Mouse (Mus musculus): ENCODE results near the gene Gm29776. TPM values are rescaled to one million over a fixed set of nuclear protein-coding genes. Genes with fewer than 3 reads are reported as not detected.

The Gm29776 gene
- total RNA-seq, 2 experiments from 2014 or later, result 0.11 TPM

DNA sequence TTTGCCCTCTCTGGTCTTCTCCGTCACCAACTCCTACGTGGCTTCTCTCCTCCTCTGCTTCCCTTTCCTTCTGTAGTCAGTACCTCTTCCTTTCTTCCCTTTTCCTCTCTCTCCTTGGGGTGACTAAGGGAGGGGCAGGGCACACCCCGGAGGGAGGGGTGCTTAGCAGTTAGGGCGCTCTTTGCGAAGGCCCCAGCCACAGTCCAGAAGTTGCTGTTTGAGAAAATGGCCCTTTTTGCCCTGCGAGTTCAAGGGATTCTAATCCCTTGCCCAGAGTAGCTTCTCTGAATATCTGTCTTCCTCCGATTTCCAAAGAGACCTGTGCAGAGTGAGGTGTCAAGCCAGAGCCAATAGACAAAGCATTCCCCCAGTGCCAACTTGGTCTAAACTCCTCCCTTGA, 13.4 kb upstream of the Gm29776 start, which contains the start of gene Cebpe:
Gene Cebpe (minus strand): TSS at position 101 of the 400 bp plus-strand sequence.
- no peak for DNase-seq (ENCODE audit: low spot score in 2 of 2)

DNA sequence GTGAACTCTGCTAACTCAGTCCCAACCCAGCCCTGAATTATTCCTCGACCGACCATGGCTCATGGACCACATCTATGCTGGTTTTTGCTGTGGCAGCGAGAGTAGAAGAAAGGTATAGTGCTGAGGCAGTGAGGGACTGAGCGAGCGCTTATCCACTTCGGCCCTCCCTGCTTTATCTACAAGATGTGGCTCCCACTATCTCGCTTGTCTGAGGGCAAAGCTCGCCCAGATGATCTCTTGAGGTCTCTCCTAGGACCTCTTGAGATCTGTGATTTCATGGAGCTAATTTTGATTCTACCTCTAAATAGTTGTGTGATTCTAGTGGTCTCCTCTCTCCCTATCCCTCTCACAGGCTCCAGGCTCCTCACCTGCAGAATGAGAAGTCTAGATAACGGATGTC, 10.4 kb upstream of the Gm29776 start:
- no peak for DNase-seq (ENCODE audit: low spot score in 2 of 2)

DNA sequence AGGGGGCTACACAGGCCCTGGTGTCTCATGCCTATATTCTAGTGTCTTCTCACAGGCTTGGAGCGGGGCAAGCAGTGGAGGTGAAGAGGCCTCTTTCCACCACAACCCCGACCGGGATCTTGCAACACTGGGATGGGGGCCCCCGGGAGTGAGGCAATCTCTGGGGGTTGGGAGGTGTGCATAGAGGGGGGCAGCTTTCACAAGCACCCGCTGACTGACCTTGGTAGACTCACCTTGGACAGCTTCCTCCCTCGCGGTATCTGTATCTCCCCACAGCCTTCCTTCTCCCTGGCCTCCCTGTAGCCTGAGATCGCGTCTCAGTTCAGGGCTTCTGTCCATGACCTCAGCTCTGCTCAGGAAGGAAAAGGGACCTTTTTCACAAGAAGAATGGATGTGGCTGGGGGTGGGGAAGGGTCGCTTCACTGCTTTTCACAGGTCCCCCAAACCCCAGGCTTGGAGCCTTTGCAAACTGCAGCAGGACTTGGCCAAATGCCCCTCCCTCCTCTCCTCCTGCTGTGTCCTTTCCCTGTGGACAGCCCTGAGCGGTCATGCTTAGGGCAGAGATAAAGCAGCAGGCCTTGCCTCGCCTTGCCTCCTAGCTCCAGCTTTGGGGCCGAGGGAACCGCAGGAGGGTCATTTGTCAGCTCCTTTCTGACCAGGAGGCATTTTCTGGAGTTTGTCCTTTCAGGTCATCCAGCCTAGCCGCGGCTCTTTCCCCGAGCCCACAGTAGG, 8.1 kb upstream of the Gm29776 start:
- no peak for DNase-seq (ENCODE audit: low spot score in 2 of 2)

DNA sequence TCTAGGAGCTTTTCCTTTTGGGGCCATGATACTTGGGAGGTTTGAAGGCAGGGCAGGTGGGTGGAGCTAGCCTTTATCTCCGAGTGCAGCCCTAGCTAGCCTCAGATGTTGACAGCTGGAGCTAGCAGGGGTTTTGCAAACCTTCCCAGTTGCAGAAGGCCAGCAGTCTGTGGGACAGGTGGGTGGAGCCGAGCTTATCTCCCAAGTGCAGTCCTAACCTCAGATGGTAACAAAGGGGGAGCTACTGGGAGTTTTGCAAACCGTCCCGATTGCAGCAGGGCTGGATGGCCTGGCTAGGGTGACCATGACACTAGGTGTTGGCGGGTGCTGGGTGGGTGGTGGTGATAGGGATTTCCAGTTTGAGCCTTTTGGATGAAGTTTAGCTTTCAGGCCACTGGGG, 7.2 kb upstream of the Gm29776 start:
- DNase-seq (ENCODE audit: low spot score in 2 of 2), result no peak

DNA sequence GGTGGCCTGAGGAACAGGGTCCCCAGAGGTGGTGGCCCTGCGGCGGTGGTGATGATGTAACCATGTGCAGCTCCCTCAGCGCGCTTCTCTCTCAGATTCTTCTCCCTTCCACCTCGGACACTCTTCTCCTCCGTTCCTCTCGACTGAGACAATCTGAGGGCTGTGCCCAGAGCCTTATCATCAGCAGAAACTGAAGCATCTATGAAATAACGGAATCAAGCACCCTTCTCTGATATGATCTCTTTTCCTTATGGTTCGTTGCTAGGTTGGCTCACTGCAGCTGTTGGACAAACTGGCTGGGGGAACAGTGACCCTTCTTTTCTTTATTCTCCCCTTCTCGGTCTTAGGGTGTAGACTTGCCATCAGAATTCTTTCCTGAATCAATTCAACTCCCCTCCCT, 4.6 kb upstream of the Gm29776 start:
- no peak for DNase-seq (ENCODE audit: low spot score in 2 of 2)

DNA sequence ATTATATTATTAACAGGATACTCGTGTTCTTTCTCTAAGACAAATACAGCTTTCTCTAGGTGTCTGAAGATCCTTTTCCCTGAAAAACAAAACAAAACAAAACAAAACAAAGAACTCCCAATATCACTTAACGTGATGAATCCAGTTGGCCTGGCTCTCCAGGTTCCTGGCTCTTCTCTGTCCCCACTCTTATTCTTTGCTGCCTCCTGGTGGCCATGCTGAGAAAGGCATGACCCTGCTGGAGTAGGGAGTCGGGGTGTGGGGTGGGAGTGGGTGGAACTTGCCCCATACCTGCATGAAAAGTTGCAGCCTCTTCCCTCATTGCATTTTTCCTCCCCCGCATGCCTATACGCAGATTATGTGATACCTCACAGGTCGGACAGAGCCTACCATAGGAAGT, 2.7 kb upstream of the Gm29776 start:
- peak; percentile 57 to 76 for DNase-seq (ENCODE audit: low spot score in 2 of 2)

DNA sequence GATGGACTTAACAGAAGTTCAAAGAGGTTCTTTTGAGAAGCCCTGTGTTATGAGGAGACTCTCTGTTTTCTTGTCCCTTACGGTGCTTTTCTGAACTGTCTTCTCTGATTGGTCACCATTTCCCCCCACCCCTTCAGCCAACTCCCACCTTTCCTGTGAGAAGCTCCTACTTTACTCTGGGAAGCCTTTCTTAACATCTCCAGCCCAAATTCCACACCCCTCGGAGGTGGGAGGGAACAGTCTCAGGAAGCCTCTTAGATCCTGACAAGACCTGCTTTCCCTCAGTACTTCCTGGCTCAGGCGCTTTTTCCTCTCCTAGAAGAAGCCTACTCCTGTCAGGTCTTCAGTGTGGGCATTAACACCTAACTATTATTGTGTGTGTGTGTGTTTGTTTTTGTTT, 953 bp upstream of the Gm29776 start:
- no peak for DNase-seq (ENCODE audit: low spot score in 2 of 2)

DNA sequence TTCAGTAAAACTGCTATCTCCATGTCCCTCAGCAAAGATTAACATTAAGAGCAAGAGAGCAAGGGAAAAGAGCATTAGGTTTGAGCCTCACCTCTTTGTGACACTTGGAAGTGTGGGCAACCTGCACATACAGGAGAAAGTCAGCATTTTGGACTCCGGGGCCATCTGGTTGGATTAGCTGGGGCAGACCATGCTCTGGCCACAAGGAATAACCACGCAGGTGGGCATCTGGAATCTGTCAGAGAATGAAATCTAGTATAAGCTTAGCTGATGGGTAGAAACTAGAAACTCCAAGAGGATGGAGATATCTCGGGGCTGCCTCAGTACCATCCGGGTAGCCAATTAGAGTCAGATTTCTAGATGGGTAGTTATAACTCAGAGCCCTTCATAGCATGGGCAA, 1.9 kb downstream of the Gm29776 start:
- DNase-seq (ENCODE audit: low spot score in 2 of 2), result no peak

DNA sequence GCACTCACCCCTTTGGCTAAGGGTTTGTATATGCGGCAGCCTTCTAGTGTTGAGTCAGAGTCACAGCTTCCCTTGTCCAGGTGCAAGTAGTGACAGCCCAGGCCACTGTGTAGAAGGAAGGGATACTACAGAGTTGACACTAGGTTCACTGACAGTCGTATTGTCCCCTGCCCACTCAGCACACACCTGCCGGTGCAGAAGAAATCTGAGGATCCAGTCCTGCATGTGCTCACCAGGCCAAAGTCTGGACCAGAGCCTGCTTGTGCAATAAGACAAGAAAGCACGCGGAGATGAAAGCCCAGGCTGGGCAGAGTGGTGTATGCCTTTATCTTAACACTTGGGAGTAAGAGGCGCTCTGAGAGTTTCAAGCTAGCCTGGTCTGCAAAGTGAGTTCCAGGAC, 3.6 kb downstream of the Gm29776 start:
- no peak for DNase-seq (ENCODE audit: low spot score in 2 of 2)

DNA sequence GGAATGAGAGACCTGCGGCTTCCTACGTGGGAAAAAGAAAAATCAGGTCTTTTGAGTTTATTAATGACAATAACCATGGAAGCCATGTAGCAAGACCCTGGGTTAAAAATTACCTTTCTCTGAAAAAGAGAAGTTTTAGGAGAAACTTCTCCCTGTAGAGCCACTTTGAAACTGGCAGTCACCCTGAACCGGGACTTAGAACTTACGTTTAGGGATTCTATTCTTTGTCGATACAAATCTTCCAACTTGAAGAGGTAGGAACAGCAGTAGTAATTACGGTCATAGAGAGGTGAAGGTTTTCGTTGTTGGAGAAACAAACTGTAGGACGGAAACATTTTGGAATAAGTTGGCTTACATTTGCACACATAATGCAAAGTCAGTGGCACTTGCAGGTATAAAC, 11.4 kb downstream of the Gm29776 start:
- DNase-seq (ENCODE audit: low spot score in 2 of 2), result no peak

DNA sequence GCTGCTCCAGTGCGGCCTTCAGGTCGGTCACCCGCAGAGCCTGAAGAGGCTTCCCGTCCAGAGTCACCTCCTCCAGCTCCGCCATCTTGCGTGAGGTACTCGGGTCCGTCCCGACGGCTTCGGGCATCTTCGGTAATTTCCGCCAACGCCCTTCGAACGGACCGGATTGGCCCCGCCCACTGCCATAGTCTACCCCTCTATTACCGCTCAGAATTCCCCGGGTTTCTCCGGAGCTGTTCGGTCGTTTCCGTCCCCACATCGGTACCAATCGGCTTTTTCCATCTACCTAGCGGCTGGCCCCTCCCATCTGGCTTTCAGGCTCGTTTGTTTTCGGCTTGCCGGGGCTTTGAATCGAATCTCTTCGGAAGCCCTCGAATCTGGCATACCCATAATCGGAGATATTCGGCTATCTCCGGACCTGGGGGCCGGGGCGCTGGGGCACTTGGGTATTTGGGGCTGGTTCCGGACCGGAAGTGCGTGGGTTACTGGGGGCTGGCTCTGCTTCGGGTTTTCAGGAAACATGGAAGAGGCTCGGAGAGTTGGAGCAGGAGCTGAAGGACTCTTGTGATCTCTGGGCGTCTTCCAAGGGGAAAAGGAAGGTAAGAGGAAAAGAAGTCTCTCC, 12.0 kb downstream of the Gm29776 start, which contains the start of gene Acin1:
Gene Acin1 (minus strand): TSS at position 410 of the 622 bp plus-strand sequence.
- peak; percentile 100 for DNase-seq (ENCODE audit: low spot score in 2 of 2)

DNA sequence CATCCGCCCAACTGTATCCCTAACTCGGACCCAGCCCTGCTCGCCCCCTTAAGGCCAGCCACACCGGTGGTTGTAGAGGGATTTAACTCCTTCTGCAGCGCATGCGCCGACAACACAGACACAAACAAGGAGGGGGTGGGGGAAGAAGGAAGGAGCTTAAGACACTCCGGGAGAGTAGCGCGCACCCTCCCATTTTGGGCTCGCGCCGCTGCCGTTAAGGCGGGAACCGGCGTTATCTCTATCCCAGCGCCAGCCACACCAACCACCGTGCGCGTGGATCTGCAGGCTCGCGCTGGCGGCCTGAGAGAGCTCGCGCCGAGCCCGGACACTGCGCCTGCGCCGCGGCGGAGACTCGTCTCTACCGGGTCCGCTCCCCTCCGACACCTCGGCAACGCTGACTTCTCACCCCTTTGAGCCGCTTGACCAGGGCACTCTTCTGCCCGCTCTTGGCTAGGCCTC, 12.5 kb downstream of the Gm29776 start, which contains the start of gene 1700123O20Rik:
Gene 1700123O20Rik (plus strand): TSS at position 154 of the 459 bp plus-strand sequence.
- peak in 1 of 2 experiments; percentile 66 for DNase-seq (ENCODE audit: low spot score in 2 of 2)

DNA sequence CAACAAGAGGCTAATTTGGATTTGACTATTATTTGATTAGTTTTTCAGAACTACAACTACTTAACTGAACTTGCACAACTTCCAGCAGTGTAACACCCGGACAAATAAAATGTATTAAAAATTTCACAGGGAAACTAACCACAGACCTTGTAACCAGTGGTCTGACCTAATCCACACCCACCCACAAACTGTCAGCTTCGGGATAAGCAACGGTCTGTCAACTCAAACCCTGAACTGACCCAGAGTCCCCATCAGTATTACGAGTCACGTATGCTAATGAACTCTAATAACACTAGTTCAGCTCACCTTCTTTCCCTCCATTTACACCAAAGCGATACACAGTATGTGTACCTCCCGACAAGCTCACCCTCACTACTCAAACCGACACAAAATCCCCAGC, 13.2 kb downstream of the Gm29776 start:
- DNase-seq (ENCODE audit: low spot score in 2 of 2), result no peak

DNA sequence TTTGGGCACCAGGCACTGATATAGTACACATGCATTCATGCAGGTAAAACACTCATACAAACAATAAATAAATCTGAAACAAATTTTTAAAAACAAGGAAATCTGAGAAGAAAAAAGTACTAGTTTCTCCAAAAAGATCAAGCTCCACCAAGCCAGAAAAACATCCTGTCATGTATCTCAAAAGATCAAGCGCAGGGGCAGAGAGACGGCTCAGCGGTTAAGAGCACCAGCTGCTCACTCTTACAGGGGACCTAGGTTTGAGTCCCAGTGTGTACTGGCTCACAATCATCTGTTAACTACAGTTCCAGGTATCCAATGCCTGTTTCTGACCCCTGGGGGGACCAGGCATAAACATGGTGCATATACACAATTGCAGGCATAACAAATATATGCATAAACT, 16.2 kb downstream of the Gm29776 start:
- DNase-seq (ENCODE audit: low spot score in 2 of 2), result no peak

DNA sequence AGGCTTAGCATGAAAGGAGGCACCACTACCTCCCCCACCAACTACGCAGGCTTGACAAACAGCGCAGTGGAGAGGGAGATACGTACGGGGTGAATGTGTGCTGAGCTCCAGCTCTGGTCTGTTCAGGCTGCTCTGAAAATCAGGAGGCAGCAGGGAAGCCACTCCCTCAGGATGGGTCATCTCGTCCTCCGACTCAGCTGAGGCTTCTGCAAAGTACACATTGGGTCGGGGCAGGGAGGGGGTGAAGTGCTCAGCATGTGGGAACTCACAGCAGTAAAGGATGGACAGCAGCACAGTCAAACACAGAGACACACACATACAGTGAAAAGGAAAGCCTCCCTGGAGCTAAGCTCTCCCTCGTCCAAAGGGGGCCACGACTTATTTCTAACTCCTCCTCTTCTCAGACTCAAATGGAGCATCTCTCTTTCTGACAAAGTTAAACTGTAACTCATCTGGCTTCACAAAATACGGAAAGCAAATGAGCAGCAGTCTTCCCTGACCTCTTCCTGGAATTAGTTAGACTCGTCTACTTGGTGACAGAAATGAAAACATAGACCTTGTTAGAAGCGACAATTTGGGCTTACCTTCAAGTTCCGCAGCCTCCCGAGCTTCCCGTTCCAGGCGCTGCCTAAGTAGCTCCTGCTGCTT, 19.9 kb downstream of the Gm29776 start:
- no peak for DNase-seq (ENCODE audit: low spot score in 2 of 2)

DNA sequence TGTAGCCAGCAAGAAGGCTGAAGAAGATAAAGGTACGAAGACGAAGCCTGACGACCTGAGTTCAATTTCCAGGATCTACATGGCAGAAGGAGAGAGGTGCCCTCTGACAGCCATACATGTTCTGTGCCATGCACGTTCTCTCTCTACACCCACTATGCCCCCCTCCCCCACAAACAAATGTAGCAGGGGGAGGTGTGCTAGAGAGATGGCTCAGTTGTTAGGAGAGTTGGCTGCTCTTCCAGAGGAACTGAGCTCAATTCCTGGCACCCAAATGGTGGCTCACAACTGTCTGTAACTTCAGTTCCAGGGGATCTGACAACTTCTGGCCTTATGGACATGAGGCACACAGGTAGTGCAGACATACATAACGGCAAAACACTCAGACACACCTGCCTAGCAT, 22.3 kb downstream of the Gm29776 start:
- no peak for DNase-seq (ENCODE audit: low spot score in 2 of 2)

DNA sequence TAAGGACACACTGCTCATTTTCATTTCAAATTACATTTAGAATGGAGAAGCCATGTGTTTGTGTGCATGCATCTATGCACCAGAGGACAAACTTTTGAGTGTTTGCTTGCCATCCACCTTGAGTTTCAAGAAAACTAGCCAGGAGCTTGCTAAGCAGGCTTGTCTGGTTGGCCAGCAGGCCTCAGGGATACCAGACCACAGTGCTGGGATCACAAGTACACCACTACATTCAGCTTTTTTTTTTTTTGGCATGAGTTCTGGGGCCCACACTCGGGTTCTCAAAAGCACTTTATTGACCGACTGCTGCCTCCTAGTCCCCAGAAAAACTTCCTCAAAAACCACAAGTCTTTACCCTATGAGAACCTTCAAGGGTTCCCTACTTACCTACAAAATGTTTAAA, 24.3 kb downstream of the Gm29776 start:
- no peak for DNase-seq (ENCODE audit: low spot score in 2 of 2)

DNA sequence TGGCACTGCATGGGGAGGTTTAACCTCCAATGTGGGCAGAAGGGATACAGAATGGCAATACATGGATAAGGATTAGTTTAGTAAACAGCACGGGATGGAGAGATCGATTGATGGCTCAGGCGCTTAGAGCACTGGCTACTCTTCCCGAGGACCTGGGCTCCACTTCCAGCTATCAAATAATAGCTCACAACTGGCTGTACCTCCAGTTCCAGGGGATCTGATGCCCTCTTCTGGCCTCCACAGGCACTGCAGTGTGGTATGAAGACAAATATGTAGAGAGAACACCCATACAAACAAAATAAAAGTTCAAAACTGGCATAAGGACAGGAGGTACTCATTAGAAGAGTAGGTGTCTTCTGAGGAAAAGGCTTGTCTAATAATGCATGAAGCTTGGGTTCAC, 29.3 kb downstream of the Gm29776 start:
- peak in 1 of 2 experiments; percentile 30 for DNase-seq (ENCODE audit: low spot score in 2 of 2)

DNA sequence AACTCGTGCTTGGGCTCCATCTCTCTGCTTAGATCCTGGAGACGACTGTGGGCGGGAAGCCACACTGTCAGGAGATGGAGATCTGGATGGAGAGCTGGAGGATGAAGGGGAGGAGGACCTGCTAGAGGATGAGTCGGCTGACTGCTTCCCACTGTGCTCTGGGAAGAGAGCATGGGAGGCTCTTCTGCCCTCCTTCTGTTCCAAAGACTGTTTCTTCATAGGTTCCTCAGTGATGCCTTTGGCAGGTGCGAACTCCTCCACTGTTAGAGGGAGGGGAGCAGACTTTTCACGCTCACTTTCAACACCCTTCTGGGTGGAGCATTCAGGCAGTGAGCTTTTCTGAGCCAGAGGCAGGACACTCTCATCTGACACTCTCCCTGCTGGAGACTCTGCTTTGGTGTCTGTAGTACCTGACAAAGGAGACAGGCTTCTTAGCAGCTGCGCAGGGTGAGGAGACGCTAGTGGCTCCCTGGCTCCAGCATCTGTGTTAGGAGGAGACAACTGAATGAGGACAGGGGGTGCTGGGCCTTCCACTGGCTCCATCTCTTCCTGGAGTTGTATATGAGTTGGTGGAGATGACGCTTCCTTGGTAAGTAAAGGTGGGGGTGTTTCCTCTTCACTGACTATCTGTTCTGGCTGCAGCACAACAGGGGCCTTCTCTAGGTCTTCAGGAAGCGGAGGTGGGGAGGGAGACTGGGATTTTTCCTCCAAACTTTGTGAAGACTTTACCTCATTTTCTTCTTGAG, 34.0 kb downstream of the Gm29776 start:
- DNase-seq (ENCODE audit: low spot score in 2 of 2), result no peak

DNA sequence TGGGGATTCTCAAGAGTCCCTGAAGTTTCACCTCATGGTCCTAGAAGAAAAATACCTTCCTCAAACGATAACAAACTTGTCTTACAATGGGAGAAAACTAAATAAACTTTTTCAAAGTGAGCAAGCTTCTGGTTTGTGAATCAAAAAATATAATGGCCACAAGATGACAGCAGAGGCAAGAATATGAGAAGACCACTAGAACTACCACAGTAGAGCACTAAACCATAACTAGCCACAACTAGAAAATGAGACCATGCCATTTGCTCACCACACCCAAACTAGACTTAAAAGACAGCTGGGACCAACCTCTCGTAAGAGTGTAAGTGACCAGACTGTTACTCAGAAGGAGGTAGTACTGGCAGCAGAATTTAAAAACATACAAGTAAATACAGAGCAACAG, 38.6 kb downstream of the Gm29776 start:
- no peak for DNase-seq (ENCODE audit: low spot score in 2 of 2)

DNA sequence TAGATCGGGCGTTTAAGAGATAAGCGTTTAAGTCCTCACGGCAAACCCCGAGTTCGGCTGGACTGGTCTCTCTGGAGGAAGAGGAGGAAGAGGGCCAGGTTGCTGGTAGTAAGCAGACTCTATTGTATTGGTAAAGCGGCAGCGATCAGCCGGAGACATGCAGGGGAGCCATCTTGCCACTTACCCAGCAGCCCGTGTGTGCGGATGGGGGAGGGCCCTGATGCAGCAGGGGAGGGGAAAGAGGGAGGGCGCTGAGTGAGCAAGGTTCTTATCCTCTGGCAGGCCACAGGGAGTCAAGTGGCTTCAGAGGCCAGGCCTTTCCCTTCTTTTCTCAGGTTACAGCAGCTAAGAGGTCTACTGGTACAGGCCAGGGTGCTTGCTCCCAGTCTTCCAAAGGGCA, 45.1 kb downstream of the Gm29776 start:
- peak; percentile 45 to 79 for DNase-seq (ENCODE audit: low spot score in 2 of 2)
